Mouse (Mus musculus) bone marrow, adult 2 months (tissue): Measurements from ENCODE around the gene Ankrd54.
A peak's percentile ranks its signal among the peaks of the same experiment; 100 is the strongest.

ENCODE experiments used
- CTCF ChIP-seq: fragments of 200-500 bp; IDR thresholded peaks from 2 replicates; pipeline ENCODE4 v1.5.1; 2011; ENCODE audit warnings: low read length, control low read depth; ENCODE audit not compliant: control insufficient read depth, insufficient read depth
- POLR2A ChIP-seq: fragments of 200-500 bp; IDR thresholded peaks from 2 replicates; pipeline ENCODE4 v1.6.1; 2011; ENCODE audit warnings: low read depth, mild to moderate bottlenecking, control low read depth, low read length, borderline replicate concordance; ENCODE audit not compliant: control insufficient read depth

DNA sequence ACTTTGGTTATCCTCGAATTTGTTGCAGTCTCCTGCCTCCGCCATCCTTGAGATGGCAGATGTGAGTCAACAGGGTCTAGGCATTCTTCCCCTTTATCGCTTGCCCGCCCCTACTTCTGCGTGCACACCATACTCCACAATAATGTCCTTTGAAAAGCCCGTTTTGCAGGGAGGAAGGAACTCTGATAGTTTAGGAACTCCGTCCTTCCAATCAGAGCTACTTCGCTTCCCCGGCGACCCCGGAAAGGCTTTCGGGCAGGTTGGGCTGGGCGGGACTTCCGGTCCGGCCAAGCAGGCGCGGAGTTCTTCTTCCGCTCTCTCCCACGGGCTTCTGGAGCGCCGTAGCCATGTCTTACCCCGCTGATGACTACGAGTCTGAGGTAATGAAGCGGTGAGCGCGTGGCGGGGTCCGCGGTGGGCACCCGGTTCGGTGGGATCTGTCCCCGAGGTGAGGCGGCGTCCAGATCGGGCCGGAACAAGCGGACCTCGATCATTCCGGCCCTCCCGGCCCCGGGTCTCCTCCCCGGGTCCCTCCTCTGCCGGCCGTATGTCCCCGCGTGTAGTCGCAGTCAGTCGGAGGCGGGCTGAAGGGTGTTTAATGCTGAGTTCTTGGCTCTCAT lies 12.3 kb upstream of the Ankrd54 start, which contains the start of gene Eif3l:
- TF ChIP-seq CTCF: no peak
- peak; percentile 65; the same call in 1 of the 2 replicates for TF ChIP-seq POLR2A
